Mouse (Mus musculus): ENCODE measurements around the gene Txnrd2. TPM values are rescaled to one million over a fixed set of nuclear protein-coding genes. Genes with fewer than 3 reads are reported as not detected.

Txnrd2 gene
- total RNA-seq, 1 experiment: 7.9 TPM

- TF ChIP-seq CHD2 (IDR thresholded peaks at IDR 0.05; ENCODE audit: low read depth, low read length) (no peak), HCFC1 (IDR thresholded peaks at IDR 0.05; ENCODE audit: borderline replicate concordance, insufficient read depth, low read length) (no peak)
- Histone ChIP-seq H3K27ac (ENCODE audit: insufficient read depth, low read depth, low read length, poor library complexity, severe bottlenecking) (no peak overlapping the region), H3K36me3 (ENCODE audit: control insufficient read depth, insufficient read depth, low read length, poor library complexity, severe bottlenecking) (no peaks in the 10 kb centered on the region), H3K9me3 (ENCODE audit: control insufficient read depth, insufficient read depth, low read depth, low read length) (no peaks in the 10 kb centered on the region), H3K4me1 (ENCODE audit: control insufficient read depth in 2 of 2, insufficient read depth in 2 of 2, low read length in 2 of 2, poor library complexity in 1 of 2) (peaks cover 0 to 9% of the 10 kb centered on the region in 2 experiments; a peak in 2 of 4 replicates), H3K9ac (ENCODE audit: insufficient read depth, low read depth, low read length, poor library complexity, severe bottlenecking) (no peak overlapping the region), H3K4me3 (ENCODE audit: insufficient read depth in 1 of 2, low read depth in 1 of 2, low read length in 2 of 2, poor library complexity in 1 of 2, severe bottlenecking in 1 of 2) (no peak overlapping the region)
- in situ Hi-C loops (cut with MboI; ENCODE audit: low sequenced_read_pairs in 2 of 2, unreplicated experiment in 2 of 2): no loop called here
- DNase-seq (ENCODE audit: low read depth, low spot score): no peak
These were observed 1.9 kb downstream of the Txnrd2 start for GRCm38 (mm10) chr16:18428011-18428515.

- H3K36me3 ChIP-seq (ENCODE audit: control insufficient read depth, insufficient read depth, low read length, poor library complexity, severe bottlenecking): no peaks in the 10 kb centered on the region
- H3K4me1 ChIP-seq (ENCODE audit: control insufficient read depth in 2 of 2, insufficient read depth in 2 of 2, low read length in 2 of 2, poor library complexity in 1 of 2): peaks cover 0 to 9% of the 10 kb centered on the region in 2 experiments; a peak in 2 of 4 replicates
- TF ChIP-seq MAFK (IDR thresholded peaks at IDR 0.05; ENCODE audit: insufficient read depth, low read depth, low read length): no peak
- TF ChIP-seq HCFC1 (IDR thresholded peaks at IDR 0.05; ENCODE audit: borderline replicate concordance, insufficient read depth, low read length): no peak
- TF ChIP-seq ZNF384 (IDR thresholded peaks at IDR 0.05; ENCODE audit: low read depth, low read length): no peak
- TF ChIP-seq ZC3H11A (IDR thresholded peaks at IDR 0.05; ENCODE audit: borderline replicate concordance, low read depth, low read length): no peak
- TF ChIP-seq CHD2 (IDR thresholded peaks at IDR 0.05; ENCODE audit: low read depth, low read length): no peak
- H3K9ac ChIP-seq (ENCODE audit: insufficient read depth, low read depth, low read length, poor library complexity, severe bottlenecking): no peak overlapping the region
- DNase-seq (ENCODE audit: low read depth, low spot score): no peak
- no peak overlapping the region for H3K27ac ChIP-seq (ENCODE audit: insufficient read depth, low read depth, low read length, poor library complexity, severe bottlenecking)
- no peak overlapping the region for H3K4me3 ChIP-seq (ENCODE audit: insufficient read depth in 1 of 2, low read depth in 1 of 2, low read length in 2 of 2, poor library complexity in 1 of 2, severe bottlenecking in 1 of 2)
- in situ Hi-C loops (cut with MboI; ENCODE audit: low sequenced_read_pairs in 2 of 2, unreplicated experiment in 2 of 2): no loop called here
- no peaks in the 10 kb centered on the region for H3K9me3 ChIP-seq (ENCODE audit: control insufficient read depth, insufficient read depth, low read depth, low read length)
These were observed 2.4 kb downstream of the Txnrd2 start for GRCm38 (mm10) chr16:18428516-18429042.

- Histone ChIP-seq H3K9me3 (ENCODE audit: control insufficient read depth, insufficient read depth, low read depth, low read length) (no peaks in the 10 kb centered on the region), H3K9ac (ENCODE audit: insufficient read depth, low read depth, low read length, poor library complexity, severe bottlenecking) (no peak overlapping the region), H3K36me3 (ENCODE audit: control insufficient read depth, insufficient read depth, low read length, poor library complexity, severe bottlenecking) (no peaks in the 10 kb centered on the region), H3K4me3 (ENCODE audit: insufficient read depth in 1 of 2, low read depth in 1 of 2, low read length in 2 of 2, poor library complexity in 1 of 2, severe bottlenecking in 1 of 2) (no peak overlapping the region), H3K4me1 (ENCODE audit: control insufficient read depth in 2 of 2, insufficient read depth in 2 of 2, low read length in 2 of 2, poor library complexity in 1 of 2) (peaks cover 0 to 9% of the 10 kb centered on the region in 2 experiments; a peak in 2 of 4 replicates), H3K27ac (ENCODE audit: insufficient read depth, low read depth, low read length, poor library complexity, severe bottlenecking) (no peak overlapping the region)
- DNase-seq (ENCODE audit: low read depth, low spot score): no peak
- in situ Hi-C loops (cut with MboI; ENCODE audit: low sequenced_read_pairs in 2 of 2, unreplicated experiment in 2 of 2): no loop called here
- TF ChIP-seq CHD2 (IDR thresholded peaks at IDR 0.05; ENCODE audit: low read depth, low read length) (no peak), ZNF384 (IDR thresholded peaks at IDR 0.05; ENCODE audit: low read depth, low read length) (no peak), HCFC1 (IDR thresholded peaks at IDR 0.05; ENCODE audit: borderline replicate concordance, insufficient read depth, low read length) (no peak), MAFK (IDR thresholded peaks at IDR 0.05; ENCODE audit: insufficient read depth, low read depth, low read length) (no peak), ZC3H11A (IDR thresholded peaks at IDR 0.05; ENCODE audit: borderline replicate concordance, low read depth, low read length) (no peak)
These were observed 3.5 kb downstream of the Txnrd2 start for GRCm38 (mm10) chr16:18429641-18430040.

GRCm38 (mm10) chr16:18430641-18431212 lies 4.5 kb downstream of the Txnrd2 start:
- no peak overlapping the region for H3K4me3 ChIP-seq (ENCODE audit: insufficient read depth in 1 of 2, low read depth in 1 of 2, low read length in 2 of 2, poor library complexity in 1 of 2, severe bottlenecking in 1 of 2)
- no peak for DNase-seq (ENCODE audit: low read depth, low spot score)
- peaks cover 0 to 5% of the 10 kb centered on the region in 2 experiments; a peak in 2 of 4 replicates for H3K4me1 ChIP-seq (ENCODE audit: control insufficient read depth in 2 of 2, insufficient read depth in 2 of 2, low read length in 2 of 2, poor library complexity in 1 of 2)
- H3K36me3 ChIP-seq (ENCODE audit: control insufficient read depth, insufficient read depth, low read length, poor library complexity, severe bottlenecking): no peaks in the 10 kb centered on the region
- H3K27ac ChIP-seq (ENCODE audit: insufficient read depth, low read depth, low read length, poor library complexity, severe bottlenecking): no peak overlapping the region
- in situ Hi-C loops (cut with MboI; ENCODE audit: low sequenced_read_pairs in 2 of 2, unreplicated experiment in 2 of 2): no loop called here
- no peaks in the 10 kb centered on the region for H3K9me3 ChIP-seq (ENCODE audit: control insufficient read depth, insufficient read depth, low read depth, low read length)
- no peak for TF ChIP-seq ZNF384 (IDR thresholded peaks at IDR 0.05; ENCODE audit: low read depth, low read length)
- TF ChIP-seq MAFK (IDR thresholded peaks at IDR 0.05; ENCODE audit: insufficient read depth, low read depth, low read length): no peak
- TF ChIP-seq CHD2 (IDR thresholded peaks at IDR 0.05; ENCODE audit: low read depth, low read length): no peak
- TF ChIP-seq HCFC1 (IDR thresholded peaks at IDR 0.05; ENCODE audit: borderline replicate concordance, insufficient read depth, low read length): no peak
- TF ChIP-seq ZC3H11A (IDR thresholded peaks at IDR 0.05; ENCODE audit: borderline replicate concordance, low read depth, low read length): no peak
- H3K9ac ChIP-seq (ENCODE audit: insufficient read depth, low read depth, low read length, poor library complexity, severe bottlenecking): no peak overlapping the region

Measured in ES-E14 (cell line).